Mouse (Mus musculus) kidney, embryonic 14.5 days (tissue): ENCODE results near the gene Med12l. TPM values are rescaled to one million over a fixed set of nuclear protein-coding genes. Genes with fewer than 3 reads are reported as not detected.
A peak's percentile ranks its signal among the peaks of the same experiment; 100 is the strongest.

ENCODE experiments used
- ATAC-seq: fragments of 200-750 bp; cut with Nextera tagmentation; 2 replicates; pipeline ENCODE4 v1.8.0; 2017; ENCODE audit warnings: moderate number of reproducible peaks, mild to moderate bottlenecking, moderate TSS enrichment, moderate library complexity; ENCODE audit not compliant: low FRiP score, low TSS enrichment
- H3K27ac ChIP-seq: fragments of 300-500 bp; sonication (generic); 2 replicates; pipeline ENCODE4 v1.5.1; 2014; ENCODE audit warnings: low read depth, mild to moderate bottlenecking, low read length, moderate library complexity, mixed read lengths
- H3K27me3 ChIP-seq: fragments of 300-500 bp; sonication (generic); 2 replicates; pipeline ENCODE4 v1.6.1; 2014; ENCODE audit warnings: mild to moderate bottlenecking, low read length; ENCODE audit not compliant: control insufficient read depth, insufficient read depth
- H3K36me3 ChIP-seq: fragments of 300-500 bp; sonication (generic); 2 replicates; pipeline ENCODE4 v1.6.1; 2014; ENCODE audit warnings: low read length, mixed read lengths; ENCODE audit not compliant: control insufficient read depth, insufficient read depth
- H3K4me1 ChIP-seq: fragments of 300-500 bp; sonication (generic); 2 replicates; pipeline ENCODE4 v1.6.1; 2014; ENCODE audit warnings: low read length, mixed read lengths; ENCODE audit not compliant: control insufficient read depth, insufficient read depth
- H3K4me2 ChIP-seq: fragments of 300-500 bp; sonication (generic); replicated peaks from 2 replicates; pipeline ENCODE4 v1.6.1; 2014; ENCODE audit warnings: low read depth, mild to moderate bottlenecking, low read length
- H3K4me3 ChIP-seq: fragments of 300-500 bp; sonication (generic); 2 replicates; pipeline ENCODE4 v1.5.1; 2014; ENCODE audit warnings: mild to moderate bottlenecking, low read length
- H3K9ac ChIP-seq: fragments of 300-500 bp; sonication (generic); 2 replicates; pipeline ENCODE4 v1.6.1; 2014; ENCODE audit warnings: low read depth, mild to moderate bottlenecking, low read length, moderate library complexity
- H3K9me3 ChIP-seq: fragments of 300-500 bp; sonication (generic); 2 replicates; pipeline ENCODE4 v1.6.1; 2016; ENCODE audit warnings: low read length; ENCODE audit not compliant: control insufficient read depth
- WGBS: fragments of 180-500 bp; shearing (Covaris S2); extraction: QIAGEN DNeasy Blood & Tissue Kit; methylation state at CpG from one replicate; pipeline ENCODE4 v1.1.7; 2014; 5-methylcytosine and 5-hydroxymethylcytosine counted together
- polyA plus RNA-seq: library from polyadenylated mRNA; unstranded; fragments of >200 nt; fragmentation: Nextera tagmentation; extraction: Ambion mirVana; gene quantifications from 2 replicates; pipeline ENCODE4 v1.2.1, GENCODE M21; 2014

Gene Med12l
- polyA plus RNA-seq, 1 experiment from 2014 or later, result 4.1 TPM

DNA sequence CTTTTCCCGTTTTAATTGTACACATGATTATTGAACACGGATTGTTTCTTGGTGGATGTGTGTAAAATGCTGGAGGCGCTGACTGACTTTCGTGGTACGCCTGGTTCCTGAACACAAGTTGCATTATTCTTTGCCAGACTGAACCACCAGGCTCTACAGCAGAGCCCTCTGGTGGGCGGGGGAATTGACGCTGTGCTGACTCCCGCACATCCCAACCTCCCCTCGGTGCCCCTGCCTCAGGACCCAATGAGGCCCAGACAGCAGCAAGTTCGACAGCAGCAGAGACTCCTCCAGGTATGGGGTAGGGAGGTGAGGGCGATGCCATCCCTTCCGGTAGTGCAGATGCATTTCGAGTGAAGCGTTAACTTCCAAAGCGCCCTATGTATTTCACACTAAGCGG is 292.0 kb downstream of the Med12l start:
- Histone ChIP-seq H3K27me3 (no peaks in the 10 kb centered on the region), H3K4me2 (no peak overlapping the region), H3K27ac (no peak overlapping the region), H3K9ac (no peak overlapping the region), H3K4me3 (no peak overlapping the region), H3K36me3 (no peaks in the 10 kb centered on the region), H3K4me1 (no peaks in the 10 kb centered on the region), H3K9me3 (no peaks in the 10 kb centered on the region)
- ATAC-seq, result no peak
- 87% methylated on average over 16 of the region's 16 CpGs for WGBS

DNA sequence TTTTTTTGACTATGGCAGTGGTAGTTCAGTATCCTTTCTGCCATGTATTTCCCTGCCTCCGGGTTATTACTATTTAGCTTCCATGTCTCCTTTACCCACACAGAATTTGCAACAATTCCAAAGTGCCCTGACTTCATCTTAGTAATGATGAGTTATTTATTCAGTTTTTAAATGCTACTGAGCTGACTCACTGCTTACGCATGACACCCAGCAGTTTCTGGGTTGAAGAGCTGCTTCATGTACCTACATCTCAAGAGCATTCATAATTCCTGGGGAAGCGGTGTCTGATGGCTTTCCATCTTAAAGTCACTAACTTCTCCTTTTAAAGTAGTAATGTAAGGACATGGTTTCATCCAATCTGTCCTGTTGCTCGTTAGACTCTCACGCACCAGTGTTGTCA is 299.3 kb downstream of the Med12l start:
- Histone ChIP-seq H3K27me3 (no peaks in the 10 kb centered on the region), H3K4me3 (no peak overlapping the region), H3K36me3 (no peaks in the 10 kb centered on the region), H3K4me2 (no peak overlapping the region), H3K9ac (no peak overlapping the region), H3K27ac (no peak overlapping the region), H3K9me3 (no peaks in the 10 kb centered on the region), H3K4me1 (no peaks in the 10 kb centered on the region)
- ATAC-seq, result no peak
- 97% methylated on average over 5 of the region's 5 CpGs for WGBS

DNA sequence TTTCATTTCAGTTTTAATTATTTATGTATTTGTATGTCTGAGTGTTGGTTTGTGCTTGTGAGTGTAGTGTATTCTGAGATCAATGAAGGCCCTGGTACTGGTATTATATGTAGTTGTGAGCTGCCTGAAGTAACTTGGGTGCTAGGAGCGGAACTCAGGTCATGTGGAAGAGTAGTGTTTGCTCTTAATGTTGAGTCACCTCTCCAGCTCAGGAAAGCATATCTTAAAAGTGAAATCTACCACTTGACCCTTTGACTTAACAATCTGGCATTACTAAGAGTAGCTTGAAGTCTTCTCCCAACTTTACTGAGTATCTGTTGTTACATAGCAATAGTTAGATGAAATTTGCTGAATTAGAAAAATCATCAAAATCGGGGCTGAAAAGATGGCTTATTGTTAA is 299.9 kb downstream of the Med12l start:
- H3K4me1 ChIP-seq, result no peaks in the 10 kb centered on the region
- H3K4me3 ChIP-seq, result no peak overlapping the region
- H3K27ac ChIP-seq, result no peak overlapping the region
- no peak overlapping the region for H3K4me2 ChIP-seq
- WGBS, result 99% methylated on average over 2 of the region's 2 CpGs
- H3K9me3 ChIP-seq, result no peaks in the 10 kb centered on the region
- no peak overlapping the region for H3K9ac ChIP-seq
- H3K27me3 ChIP-seq, result no peaks in the 10 kb centered on the region
- ATAC-seq, result no peak
- H3K36me3 ChIP-seq, result no peaks in the 10 kb centered on the region

DNA sequence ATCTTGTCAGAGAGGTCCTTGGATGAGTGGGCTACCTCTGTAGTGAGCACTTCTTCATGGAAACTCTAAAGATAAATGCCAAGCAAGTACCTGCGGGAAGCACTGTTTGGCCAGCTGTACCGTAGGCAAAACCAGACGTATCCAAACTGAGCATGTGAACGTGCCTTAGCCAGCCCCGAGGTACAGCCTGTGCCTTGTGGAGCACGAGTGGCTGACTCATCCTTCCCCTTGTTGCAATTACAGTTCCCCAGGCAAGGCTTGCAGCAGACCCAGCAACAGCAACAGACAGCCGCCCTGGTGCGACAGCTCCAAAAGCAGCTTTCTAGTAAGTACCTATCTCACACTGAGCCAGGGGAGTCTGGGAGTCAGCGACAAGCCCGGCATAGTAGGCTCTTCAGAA is 307.0 kb downstream of the Med12l start:
- 94% methylated on average over 10 of the region's 10 CpGs for WGBS
- no peak for ATAC-seq
- no peaks in the 10 kb centered on the region for H3K27me3 ChIP-seq

DNA sequence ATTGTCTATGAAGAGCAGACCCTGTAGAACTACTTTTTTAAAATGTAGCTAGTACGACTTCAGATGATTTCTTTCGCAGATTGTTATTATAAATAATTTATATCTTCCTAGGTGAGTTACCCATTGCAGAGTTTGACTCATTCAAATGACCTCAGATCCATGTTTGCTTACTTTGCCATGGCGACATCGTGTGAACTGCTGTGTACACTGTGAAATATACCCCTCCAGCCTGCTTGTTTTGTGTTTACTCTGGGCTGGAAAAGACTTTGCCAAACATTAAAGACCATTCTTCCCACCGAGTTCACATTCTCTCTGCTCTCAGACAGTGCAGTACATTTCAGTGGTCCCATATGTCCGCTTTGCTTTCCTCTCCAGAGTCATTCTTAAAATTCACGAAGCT is 310.5 kb downstream of the Med12l start:
- H3K36me3 ChIP-seq, result peaks cover 14% of the 10 kb centered on the region; the same call in 1 of the 2 replicates
- H3K27ac ChIP-seq, result no peak overlapping the region
- H3K4me1 ChIP-seq, result no peaks in the 10 kb centered on the region
- no peak for ATAC-seq
- 72% methylated on average over 7 of the region's 7 CpGs for WGBS
- H3K9ac ChIP-seq, result no peak overlapping the region
- no peak overlapping the region for H3K4me3 ChIP-seq
- H3K9me3 ChIP-seq, result no peaks in the 10 kb centered on the region
- no peaks in the 10 kb centered on the region for H3K27me3 ChIP-seq
- no peak overlapping the region for H3K4me2 ChIP-seq

More for the DNA sequence above, 307.0 kb downstream of the Med12l start:
- H3K4me3 ChIP-seq, result no peak overlapping the region
- H3K36me3 ChIP-seq, result no peaks in the 10 kb centered on the region; the same call in 1 of the 2 replicates
- H3K9me3 ChIP-seq, result no peaks in the 10 kb centered on the region
- no peak overlapping the region for H3K27ac ChIP-seq
- no peaks in the 10 kb centered on the region for H3K4me1 ChIP-seq
- no peak overlapping the region for H3K4me2 ChIP-seq
- H3K9ac ChIP-seq, result no peak overlapping the region

DNA sequence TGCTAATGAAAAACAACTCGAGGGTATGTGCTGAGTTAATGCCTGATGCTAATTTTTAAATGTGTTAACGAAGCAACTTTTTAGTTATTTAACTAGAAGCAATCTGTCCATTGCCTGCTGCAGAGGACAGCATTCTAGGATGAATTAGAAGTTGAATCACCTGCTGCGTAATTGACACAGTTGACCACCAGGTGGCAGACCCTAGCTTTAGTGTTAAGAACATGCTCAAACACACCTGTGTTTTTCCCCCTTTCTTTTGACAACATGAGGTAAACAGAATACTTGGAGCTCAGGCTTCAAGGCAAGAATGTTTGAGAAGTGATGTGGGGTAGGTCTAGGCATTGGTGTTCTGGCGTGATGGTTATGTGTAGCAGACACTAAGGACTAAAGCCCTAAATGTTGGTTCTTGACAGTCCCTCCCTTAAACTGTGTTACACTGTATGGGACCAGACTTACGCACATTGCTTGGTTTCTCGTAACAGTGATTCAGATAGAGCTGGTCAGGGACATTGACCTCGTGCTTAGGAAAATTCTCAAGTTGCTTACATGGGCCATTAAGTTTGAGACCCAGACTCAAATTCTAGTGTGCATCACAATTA is 315.8 kb downstream of the Med12l start:
- Histone ChIP-seq H3K36me3 (peaks cover 18% of the 10 kb centered on the region; the same call in 1 of the 2 replicates), H3K9me3 (no peaks in the 10 kb centered on the region), H3K9ac (no peak overlapping the region), H3K4me2 (no peak overlapping the region), H3K27ac (no peak overlapping the region), H3K27me3 (no peaks in the 10 kb centered on the region), H3K4me3 (no peak overlapping the region), H3K4me1 (no peaks in the 10 kb centered on the region)
- WGBS, result 36% methylated on average over 7 of the region's 7 CpGs
- ATAC-seq, result peak; percentile 24; the same call in 1 of the 2 replicates

DNA sequence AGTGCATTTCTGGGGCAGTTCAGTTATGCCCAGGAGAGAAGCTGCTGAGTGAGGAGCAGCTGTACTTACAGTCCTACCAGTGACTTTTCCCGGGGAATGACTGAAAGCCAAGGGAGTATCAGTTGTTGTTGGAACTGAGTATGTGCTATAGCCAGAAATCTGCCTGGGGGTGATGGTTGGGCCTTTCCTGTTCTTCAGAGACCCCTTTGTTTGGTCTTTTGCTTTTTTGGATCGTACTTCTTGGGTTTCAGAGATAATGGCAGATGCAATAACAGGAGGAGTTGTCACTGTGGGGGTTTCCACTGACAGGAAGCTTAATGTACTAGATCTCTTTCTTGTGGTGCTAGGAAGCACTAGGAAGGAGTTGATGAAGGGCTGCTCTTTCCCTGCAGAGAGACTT is 322.9 kb downstream of the Med12l start:
- Histone ChIP-seq H3K9me3 (no peaks in the 10 kb centered on the region; the same call in 1 of the 2 replicates), H3K27me3 (no peaks in the 10 kb centered on the region), H3K4me2 (no peak overlapping the region), H3K9ac (no peak overlapping the region), H3K36me3 (peaks cover 15% of the 10 kb centered on the region; the same call in 1 of the 2 replicates), H3K27ac (no peak overlapping the region), H3K4me1 (no peaks in the 10 kb centered on the region), H3K4me3 (no peak overlapping the region)
- no peak for ATAC-seq
- WGBS, result 94% methylated on average over 2 of the region's 2 CpGs

DNA sequence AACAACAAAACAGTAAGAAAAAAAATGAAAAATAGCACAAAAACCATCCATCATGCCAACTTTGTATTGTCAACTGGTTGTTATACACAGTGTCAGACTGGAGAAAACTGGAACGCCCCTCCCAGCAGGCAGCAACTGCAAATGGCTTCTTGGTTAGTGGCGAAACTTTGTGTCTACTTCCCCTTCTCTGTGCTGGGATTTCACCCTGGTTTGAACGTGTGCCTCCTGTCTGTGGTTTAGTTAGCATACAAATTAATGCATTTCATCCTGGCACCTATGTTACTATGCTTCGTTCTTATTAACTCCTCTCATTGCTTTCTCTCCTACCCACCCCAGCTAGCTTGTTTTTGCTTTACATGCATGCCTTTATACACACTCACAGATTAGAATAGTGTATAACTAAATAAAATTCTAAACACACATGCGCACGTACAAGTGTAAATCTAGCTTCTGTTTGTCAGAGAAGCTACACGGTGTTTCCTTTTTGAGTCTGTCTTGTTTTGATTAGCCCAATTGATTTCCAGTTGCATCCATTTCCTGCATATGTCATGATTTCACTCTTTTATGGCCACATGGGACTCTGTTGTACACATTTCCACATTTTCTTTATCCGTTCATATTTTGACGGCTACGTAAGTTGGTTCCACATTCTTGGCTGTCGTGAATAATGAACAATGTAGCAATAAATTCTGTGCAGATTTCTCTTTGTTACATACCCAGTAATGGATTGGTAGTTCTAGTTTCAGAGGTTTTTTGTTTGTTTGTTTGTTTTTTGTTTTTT is 336.2 kb downstream of the Med12l start:
- Histone ChIP-seq H3K27me3 (no peaks in the 10 kb centered on the region), H3K4me1 (no peaks in the 10 kb centered on the region), H3K4me3 (no peak overlapping the region), H3K27ac (no peak overlapping the region), H3K36me3 (no peaks in the 10 kb centered on the region; the same call in 1 of the 2 replicates), H3K9me3 (no peaks in the 10 kb centered on the region), H3K9ac (no peak overlapping the region), H3K4me2 (no peak overlapping the region)
- WGBS, result 71% methylated on average over 11 of the region's 11 CpGs
- no peak for ATAC-seq

DNA sequence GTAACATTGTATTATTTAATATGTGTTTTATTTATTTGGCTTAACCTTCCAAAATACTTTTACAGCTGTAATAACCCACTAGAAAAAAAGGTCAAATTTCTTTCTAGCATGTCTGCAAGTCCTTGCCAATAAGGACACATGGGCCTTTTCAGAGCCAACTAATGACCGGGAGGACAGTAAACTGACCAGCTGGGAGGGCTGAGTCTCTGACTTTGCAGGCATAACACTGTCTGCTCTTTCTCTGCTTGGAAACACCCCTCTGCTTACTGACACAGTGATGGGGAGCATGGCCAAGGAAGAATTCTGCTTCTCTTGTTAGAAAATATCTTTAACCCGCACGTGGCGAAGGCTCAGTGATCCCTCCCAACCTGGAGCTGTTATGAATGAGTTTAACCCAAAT is 337.4 kb downstream of the Med12l start:
- no peak overlapping the region for H3K27ac ChIP-seq
- no peak overlapping the region for H3K9ac ChIP-seq
- peak overlapping the region; percentile 69 for H3K4me3 ChIP-seq
- no peaks in the 10 kb centered on the region for H3K27me3 ChIP-seq
- 54% methylated on average over 4 of the region's 4 CpGs for WGBS
- ATAC-seq, result no peak
- H3K9me3 ChIP-seq, result no peaks in the 10 kb centered on the region
- H3K4me1 ChIP-seq, result no peaks in the 10 kb centered on the region
- H3K36me3 ChIP-seq, result no peaks in the 10 kb centered on the region; the same call in 1 of the 2 replicates
- H3K4me2 ChIP-seq, result peak overlapping the region; percentile 70
